Mouse (Mus musculus): ENCODE results near the gene Pld4.

DNA sequence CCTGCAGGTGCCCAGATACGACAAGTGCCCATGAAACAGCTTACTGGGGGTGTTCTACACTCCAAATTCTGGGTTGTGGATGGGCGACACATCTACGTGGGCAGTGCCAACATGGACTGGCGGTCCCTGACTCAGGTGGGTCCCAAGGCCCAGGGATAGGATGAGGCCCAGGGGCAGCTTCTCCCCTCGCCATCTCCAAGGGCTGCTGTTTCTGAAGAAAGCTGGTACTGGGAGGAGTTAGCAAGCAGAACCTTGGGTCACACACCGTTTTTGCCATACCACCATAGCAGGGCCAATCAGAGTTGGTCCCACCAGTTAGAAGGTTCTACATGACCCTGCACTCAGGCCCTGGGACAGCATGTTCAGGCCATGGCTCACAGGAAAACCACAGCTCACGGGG, 4.5 kb downstream of the Pld4 start:
- TF ChIP-seq POLR2A (IDR thresholded peaks at IDR 0.05; ENCODE audit: borderline replicate concordance, control insufficient read depth, low read depth, low read length) (no peak), CTCF (IDR thresholded peaks at IDR 0.05; ENCODE audit: control insufficient read depth, insufficient read depth, low read length) (no peak)

Measured in bone marrow, adult 2 months (tissue).